Mouse (Mus musculus) natural killer cell, adult 2 months (primary cell): ENCODE results near the gene Lmntd1.

Experiments used
- DNase-seq, 2 experiments: peaks; one replicate each; pipeline ENCODE4 v3.0.0; 2022; ENCODE audit warnings: low spot score in 2 of 2

Lmntd1 gene

DNA sequence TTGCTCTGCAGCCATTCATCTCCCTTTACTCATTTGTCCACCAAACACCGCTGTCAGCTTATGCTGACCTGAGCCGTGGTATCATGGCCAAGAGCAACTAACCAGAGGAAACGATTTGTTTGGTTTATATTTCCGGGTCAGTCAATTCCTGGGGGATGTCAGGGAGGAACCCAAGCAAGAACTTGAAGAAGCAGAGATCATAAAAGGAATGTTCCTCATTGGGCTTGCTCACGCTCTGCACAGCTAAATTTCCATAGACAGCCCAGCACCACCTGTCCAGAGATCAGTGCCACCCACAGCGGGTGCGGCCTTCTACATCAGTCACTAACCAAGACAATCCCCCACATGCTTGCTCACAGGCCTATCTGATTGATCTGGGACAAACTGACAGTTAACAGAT lies at the start of gene Lmntd1:
TSS of gene Lmntd1 (minus strand) at position 101 of the 400 bp plus-strand sequence.
- no peak for DNase-seq

DNA sequence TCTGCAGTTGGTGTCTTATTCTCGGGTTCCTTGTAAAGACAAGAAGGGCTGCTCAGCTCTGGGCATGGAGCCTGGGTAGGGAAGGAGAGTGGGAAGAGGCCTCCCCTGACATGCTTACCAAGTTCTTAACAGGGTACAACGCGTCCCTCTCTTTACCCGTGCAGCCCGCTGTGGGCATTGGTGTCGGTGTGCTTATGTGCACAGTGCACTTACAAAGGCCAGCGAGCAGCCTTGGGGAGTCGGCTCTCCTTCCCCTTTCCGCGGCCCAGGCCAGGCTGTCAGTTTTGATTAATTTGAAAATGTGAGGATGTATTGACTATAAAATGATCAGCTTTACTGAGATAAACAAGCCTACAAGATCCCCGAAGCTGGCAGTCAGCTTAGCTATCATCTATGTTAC lies 46.8 kb upstream of the Lmntd1 start:
- no peak for DNase-seq

DNA sequence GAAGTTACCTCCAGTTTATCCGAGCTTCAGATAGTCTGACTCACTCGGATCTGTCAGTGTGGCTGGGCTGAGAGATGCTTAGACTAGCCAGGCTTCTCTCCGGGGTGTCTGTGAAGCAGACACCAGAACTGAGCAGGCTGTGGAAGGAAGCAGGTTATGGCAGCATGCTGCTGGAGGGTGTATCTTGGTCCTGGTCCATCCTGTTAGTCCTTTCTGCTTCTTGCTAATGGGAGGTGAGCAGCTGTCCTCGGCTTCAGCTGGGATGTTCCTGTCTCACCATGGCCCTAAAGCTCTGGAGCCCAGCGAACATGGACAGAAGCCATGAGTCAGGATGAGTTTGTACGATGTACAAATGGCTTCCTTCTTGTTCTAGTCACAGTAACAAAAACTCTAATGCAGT lies 45.0 kb upstream of the Lmntd1 start:
- DNase-seq: no peak

DNA sequence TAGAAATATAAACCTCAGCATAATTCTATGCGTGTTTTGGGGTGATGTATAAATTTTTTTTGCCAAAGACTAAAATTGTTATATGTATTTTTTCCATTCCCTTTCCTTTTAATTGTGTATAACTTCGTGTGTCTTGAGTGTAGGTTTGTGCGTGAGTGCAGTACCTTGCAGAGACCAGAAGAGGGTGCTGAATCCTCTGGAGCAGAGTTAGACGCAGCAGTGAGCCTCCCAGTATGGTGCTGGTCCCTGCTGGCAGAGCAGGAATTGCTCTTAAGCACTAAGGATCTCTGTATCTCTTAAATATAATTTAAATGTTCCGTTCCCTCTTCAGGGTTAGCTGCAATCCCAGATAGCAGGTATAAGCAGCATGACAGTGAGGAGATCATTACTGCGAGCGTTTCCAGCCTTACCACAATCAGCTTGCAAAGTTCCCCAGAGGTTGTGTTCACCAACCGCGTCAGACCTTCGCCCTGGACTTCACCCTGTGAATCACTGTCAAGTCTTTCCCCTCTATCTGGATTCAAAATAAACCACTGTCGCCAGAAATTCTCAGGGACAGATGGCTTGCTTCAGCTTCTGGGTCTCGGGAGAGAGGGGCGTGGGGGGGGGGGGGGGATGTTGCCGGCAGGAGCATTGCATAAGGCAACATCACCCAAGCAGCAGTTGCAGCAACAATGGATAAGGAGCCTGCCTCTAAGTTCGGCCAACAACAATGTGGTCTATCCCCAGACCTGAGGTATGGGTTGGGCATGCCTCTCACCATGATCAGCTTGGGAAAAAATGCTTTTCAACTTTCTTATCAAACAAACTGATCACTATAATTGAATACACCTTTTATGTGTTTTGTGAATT lies 42.8 kb upstream of the Lmntd1 start:
- DNase-seq: no peak

DNA sequence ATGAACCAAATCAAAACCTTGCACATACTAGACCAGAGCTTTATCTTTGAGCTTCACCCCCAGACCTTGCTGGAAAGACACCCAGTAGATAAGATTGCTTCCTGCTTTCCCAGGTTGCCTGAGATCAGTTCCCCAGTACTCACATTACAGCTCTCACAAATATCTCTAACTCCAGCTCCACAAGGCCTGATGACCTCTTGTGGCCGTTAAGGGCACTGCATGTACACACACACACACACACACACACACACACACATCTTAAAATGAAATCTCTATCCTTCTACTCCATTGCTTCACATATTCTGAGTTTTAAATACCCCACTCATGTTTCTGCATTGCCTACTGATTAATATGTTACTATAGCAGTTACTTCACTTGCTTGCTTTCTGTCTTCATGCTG lies 41.6 kb upstream of the Lmntd1 start:
- DNase-seq: no peak

DNA sequence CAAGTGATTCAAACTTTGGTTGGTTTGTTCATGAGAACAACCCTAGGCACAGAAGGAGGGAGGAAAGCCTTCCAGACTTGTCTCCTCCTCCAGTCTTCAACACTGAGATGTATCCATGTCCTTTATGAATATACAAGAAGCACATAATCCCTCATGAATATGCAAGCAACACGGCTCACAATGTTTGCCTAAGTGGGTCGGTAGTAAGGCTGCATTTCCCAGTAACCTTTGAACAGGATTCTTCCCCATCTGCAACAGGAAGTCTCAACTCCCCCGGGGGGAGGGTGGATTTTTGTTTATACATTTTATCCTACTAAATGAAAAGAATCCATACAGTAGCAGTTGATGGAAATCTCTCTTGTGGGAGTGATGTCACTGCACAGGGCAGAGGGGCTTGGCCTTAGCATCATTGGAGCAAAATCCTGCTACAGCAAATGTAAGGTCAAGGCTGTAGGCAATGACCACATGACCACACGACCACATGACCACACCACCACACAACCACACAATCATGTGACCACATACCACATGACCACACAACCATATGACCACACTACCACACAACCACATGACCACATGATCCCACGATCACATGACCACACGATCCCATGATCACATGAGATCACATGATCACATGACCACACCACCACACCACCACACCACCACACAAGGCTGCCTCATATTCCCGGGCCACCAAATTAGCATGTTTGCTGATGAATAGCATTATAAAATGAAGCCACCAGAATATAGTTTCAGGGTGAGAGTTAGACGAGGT lies 40.1 kb upstream of the Lmntd1 start:
- DNase-seq: no peak

DNA sequence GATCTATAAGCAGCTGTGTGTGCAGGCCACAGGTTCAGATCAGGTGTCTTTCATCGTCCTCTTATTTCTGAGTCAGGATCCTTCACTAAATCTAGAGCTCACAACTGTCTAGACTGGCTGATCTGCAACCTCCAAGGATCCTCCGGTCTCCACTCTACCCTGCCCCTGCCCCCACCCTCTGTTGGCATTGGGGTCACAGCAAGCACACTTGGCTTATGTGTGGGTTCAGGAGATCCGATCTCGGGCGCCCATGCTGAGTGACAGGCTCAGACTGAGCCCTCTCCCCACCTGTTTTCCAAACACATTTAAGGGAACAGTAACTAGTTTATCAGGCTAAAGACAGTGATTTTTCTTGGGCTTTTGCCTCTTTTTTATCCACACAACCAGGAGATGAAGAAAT lies 39.5 kb upstream of the Lmntd1 start:
- DNase-seq: no peak

DNA sequence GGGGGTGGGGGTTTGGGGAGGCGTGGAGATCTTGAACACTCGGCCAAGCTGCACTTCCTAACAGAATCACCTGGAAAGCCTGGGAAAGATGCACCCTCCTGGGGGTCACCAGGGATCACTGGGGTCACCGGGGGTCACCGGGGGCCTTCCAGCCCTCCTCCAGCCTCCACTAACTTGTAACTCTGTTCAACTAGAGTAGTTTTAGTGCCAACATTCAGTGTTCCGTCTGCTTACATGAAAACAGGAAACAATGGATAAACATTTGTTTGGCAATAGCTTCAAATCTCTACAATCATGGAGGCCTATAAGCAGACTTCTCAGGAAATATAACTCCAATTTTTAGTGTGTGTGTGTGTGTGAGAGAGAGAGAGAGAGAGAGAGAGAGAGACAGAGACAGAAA lies 38.9 kb upstream of the Lmntd1 start:
- no peak for DNase-seq

DNA sequence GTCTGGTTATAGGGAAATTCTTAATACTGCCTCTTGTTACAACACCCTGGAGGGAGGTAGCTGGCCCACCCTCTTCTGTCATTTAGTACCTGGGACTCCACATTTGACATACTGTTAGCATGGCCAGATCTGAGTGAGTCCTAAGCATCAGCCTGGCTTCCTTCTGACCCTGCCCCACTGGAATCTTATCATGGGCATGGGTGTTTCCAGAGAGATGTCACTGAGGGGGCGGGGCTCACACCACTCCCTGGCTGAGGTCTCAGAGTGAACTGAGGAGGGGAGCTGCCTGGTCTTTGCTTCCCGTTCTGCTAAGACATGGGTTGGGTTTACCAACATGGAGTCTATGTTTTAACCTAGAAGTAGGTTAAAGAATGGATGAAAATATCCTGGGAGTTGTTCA lies 37.9 kb upstream of the Lmntd1 start:
- DNase-seq: no peak

DNA sequence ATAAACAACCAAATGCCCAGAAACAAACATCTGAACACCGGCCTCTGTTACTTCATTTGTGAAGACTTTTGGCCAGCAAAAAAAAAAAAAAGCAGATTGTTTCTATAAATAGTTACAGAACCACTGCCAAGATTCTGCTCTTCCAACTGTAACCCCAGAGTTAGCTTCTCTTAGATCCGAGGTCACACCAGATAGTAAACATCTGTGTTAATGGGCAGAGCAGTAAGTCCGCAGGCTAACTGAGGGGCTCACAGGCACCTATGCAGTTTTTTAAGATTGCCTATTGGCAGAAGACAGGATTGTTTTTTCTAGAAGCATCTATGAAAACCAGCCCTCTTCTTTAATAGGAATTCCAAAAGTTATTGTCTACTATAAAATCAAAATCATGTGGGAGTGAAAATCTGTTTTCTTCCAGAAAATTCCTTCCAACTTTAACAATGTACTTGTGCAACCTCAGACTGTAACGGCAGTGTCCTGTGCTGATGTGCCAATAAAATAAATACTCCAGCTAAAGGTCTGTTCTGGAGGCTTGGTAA lies 26.9 kb upstream of the Lmntd1 start:
- DNase-seq: no peak

DNA sequence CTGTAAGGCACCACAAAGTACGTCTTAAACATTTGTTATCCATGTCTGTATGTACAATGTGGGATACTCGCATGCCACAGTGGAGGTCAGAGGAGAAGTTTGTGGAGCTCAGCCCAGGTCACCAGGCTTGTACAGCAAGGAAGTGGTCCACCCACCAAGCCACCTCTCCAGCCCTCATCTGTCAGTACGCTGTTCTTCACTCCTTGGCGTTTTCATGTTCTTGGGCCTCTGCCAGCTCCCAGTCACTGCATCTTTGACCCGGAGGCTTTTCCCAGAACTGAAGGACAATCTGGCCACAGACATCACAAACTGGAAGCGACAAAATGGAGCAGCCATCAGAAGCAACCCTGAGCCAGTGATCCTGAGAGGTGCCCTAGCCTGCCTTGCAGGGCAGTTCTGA lies 24.1 kb upstream of the Lmntd1 start:
- DNase-seq: no peak

DNA sequence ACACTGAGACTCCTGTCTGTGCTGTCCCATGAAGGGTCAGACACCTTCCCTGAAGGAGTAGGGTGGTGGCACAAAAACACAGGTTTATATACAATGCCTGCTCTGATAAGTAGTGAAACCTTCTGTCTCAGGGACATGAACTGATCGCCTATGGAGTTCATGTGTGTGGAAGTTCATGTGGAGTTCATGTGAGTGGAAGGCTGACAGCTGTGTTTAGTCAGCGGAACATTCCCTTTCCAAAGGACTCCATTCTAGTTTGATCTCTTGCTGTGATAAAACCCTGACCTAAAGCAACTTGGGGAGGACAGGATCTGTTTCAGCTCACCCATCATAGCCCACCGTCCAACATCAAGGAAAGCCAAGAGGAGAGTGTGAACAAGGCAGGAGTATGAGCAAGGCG lies 22.6 kb upstream of the Lmntd1 start:
- no peak for DNase-seq

DNA sequence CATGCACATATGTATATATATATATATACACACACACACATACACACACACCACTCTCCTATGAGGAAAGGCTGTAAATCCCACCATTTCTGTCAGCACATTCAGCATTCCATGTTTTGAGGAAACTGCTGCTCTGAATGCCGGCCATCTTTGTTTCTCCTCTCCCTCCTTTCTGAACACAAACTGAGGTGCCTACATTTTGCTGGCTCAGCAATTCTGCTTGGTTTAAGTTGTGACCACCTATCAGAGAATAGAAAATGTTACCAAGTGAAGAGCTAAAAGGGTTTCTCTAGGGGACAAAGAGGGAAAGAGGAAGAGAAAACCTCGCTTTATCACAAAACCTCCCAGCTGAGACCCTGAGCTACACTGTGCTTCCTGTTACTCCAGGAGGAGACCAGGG lies 20.3 kb upstream of the Lmntd1 start:
- DNase-seq: no peak

DNA sequence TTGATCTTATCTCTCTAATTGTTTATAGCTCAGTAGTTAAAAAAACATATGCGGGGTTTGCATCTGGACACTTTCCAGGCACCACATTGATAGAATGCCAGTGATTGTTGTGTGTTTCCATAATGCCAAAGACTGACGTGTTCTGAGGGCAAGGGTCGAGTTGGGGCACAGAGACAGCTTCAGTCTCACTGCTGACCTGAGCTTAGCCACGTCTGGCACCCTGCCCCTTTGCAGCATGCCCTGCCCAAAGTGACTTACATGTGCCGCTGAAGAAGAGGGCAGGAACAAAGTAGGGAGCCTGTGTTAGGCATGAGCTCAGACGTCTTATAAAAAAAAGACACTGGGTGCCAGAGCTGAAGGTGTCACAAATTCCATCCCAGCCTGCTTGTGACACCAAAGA lies 16.1 kb upstream of the Lmntd1 start:
- DNase-seq: no peak

DNA sequence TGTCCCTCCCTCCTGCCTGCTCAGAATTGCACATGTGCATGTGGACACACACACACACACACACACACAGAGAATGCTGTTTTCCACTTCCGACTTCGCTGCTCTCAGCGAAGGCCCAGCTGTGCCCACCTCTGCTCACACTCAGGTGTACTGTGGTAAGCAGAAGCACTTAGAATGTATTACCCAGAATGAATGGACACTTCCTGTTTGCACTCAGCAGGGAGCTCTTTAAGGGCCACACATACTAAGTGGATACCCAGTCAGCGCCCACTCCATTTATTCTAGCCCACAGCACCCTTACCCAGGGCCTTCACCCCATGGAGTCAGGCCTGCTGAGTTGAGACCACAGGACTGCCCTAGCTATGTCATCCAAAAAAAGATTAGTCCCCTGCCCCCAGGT lies 9.0 kb upstream of the Lmntd1 start:
- no peak for DNase-seq

DNA sequence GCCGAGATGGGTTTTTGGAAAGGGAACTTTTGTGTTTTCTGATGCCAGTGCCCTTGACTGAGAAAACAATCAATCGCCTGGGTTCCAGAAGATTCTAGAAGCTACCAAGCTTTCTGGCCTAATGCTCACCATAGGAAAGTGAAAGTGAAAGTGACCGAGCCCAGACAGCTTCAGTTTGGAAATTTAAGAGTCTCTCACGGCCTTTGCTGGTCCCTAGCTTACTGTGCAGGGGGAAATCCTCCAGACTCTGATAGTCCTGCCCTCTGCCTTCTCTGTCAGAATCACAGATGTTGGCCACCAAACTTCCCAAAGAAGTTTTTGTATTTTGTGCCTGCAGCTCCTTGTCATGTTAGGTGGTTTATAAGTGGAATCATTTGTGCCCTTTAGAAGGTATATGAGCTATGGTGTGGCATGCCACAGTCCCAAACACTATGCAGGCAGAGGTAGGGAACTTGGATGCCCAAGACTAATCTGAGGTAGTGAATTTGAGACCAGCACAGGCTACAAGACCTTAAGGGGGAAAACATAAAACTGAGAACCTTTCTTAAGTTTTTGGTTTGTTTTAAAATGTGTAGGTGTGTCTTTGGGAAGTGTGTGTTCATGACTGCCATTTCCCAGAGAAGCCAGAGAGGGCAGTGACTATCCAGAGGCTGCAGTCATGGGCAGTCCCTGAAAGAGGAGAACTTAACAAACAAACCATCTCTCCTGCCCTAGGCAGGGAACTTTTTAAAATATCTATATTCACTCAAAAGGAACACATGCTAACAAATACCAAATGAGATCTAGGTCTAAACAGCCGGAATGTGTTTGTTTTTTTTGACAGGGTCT lies 2.5 kb upstream of the Lmntd1 start:
- no peak for DNase-seq

DNA sequence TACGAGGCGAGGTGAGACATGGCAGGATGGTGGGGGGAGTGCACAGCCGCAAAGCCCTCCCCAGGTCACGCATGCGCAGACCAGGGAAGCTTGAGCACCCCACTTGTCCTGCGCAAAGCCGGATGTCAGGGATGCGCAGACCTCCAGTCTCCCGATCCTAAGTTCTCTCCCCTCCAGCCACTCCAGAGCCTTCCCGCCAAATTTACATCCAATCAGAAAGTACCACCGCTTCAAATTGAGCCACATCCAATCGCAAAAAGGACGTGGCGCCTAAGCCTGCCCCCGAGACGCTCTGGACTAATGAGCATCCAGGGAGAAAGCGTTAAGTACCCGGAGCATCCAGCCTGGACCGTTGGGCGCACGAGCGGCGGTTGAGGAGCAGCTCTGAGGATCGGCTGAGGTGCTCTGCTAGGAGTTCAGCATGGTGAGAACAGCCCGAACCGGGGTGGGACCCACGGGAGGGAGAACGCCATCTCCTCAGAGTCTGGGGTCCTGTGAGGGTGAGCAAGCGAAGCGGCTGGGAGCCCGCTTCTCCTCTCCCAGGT lies 1.6 kb upstream of the Lmntd1 start, which contains the start of gene Tuba3b:
TSS of gene Tuba3b (plus strand) at position 92 of the 545 bp plus-strand sequence.
- DNase-seq: no peak

DNA sequence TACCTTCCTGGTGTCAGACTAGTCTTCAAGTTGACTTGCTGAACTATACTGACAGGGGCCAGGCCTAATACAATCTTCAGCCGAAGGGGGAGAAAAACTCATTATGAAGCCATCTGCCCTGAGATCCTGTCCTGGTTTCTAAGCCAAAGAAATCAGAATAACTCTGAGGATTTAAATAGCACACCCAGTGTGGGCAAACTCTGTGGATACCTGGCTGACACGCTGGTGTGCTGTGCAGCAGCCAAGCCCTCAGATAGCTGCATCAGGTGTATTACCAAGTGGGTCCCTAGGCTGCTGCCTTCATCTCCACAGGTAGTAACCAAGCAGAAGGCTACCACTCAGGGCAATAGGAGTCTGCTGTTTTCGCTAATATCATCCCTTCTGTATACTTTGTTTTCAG lies 1.5 kb downstream of the Lmntd1 start:
- no peak for DNase-seq

DNA sequence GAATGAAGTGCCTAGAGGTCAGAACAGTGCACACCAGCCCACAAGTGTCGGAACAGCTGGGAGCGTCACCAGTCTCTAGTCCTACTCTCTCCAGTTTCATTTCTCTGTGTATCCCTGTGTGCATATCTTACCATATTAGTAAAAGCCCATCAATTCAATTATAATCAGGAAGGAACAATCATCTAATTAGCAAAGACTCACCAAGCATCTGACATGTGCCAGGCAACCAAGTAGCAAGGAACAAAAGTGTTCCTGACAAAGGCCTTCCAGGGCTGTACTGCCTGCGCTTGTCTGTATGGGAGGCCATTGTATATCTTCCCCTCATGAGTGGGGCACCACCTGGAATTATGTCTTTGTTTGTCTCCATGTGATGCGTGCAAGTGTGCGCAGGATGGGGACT lies 3.2 kb downstream of the Lmntd1 start:
- no peak for DNase-seq

DNA sequence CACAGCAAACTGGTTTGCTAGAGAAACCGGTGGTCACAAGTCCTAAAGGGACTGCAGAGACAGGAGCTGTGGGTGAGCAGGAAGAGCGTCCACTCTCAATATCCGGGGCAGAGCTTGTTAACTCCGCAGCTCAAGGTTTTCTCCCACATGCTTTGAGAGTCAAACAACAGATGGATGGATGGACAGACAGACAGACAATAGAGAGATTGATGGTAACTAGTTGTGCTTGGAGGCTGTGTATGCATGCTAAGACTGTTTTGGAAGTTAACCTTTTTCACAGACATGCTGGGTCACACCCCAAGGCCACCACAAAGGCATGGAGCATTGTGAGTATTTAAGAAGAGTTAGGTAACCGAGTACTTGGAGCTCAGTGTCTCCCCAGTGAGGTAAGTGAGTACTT lies 5.4 kb downstream of the Lmntd1 start:
- DNase-seq: no peak

DNA sequence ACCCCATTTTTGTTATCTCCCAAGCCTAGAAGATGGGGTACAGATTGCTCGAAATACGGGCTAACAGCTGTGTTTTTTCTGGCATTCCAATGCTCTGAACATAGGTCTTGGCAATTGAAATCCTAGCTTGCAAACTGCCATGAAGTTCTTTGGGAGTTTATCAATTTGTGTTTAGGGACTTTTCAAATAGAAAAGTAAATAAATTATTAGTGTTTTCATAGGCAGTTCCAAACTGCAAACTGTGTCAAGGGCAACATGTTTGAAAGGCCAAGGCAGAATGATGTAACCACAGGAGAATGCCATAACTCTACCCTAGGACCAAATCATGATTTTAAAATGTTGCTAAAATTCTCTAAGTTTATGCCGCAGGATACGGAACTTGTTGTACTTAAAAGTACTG lies 6.4 kb downstream of the Lmntd1 start:
- DNase-seq: no peak

DNA sequence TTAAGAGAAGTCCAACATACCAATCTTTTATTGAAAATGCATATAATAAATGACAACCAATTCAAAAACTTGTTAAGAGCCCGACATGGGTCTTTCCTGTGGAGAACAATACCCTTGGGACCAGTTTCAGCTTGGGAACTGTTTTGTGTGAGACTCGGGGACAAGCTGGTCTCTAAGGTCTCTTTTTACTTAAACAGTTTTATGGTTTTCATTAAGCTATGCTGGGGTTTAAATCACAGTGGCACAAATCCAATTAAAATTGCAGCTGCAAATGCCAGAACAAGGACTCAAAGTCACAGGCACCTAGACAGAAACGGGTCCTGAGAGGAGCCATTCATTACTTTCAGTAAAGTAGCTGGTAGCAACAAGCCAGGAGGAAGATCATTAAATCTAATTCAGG lies 8.9 kb downstream of the Lmntd1 start:
- DNase-seq: no peak
